Mouse (Mus musculus): ENCODE results near the gene Gfra4. TPM values are rescaled to one million over a fixed set of nuclear protein-coding genes. Genes with fewer than 3 reads are reported as not detected.

Gene Gfra4
- 3.3 and 4.9 TPM in 2 replicates for polyA plus RNA-seq (2016; fragmentation: Nextera tagmentation; extraction: Ambion mirVana)

DNA sequence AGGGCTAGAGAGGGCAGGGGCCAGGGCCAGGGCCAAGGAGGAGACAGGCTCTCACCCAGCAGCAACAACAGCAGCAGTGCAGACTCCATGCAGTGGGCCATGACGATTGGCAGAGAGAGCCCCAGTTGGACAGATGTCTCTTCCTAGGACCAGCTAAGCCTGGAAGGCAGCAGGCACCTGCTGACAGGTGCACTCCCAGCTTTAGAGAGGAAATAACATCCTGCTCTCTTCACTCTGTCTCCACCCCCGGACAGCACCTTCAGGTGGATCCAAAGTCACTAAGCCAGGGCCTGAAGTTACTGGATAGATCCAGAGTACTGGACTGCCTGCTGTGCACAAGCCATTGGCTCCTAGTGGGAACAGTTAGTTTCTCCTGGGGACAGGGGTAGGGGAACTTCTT, at the start of gene Gfra4:
Gene Gfra4 (minus strand): TSS at position 101 of the 400 bp plus-strand sequence.
- no peaks in the 10 kb centered on the region for H3K36me3 ChIP-seq
- H3K27ac ChIP-seq, result no peak within 1 kb of the TSS
- peak; percentile 71 for DNase-seq (ENCODE audit: low spot score)
- peaks cover 64% of the 10 kb centered on the region for H3K27me3 ChIP-seq (ENCODE audit: insufficient read depth, poor library complexity, severe bottlenecking)
- 60% methylated on average over 2 of the region's 2 CpGs for WGBS
- peak within 1 kb of the TSS; percentile 65; the same call in 1 of the 2 replicates for H3K4me3 ChIP-seq
- peaks cover 22% of the 10 kb centered on the region for H3K4me1 ChIP-seq
- no peaks in the 10 kb centered on the region for H3K9me3 ChIP-seq

DNA sequence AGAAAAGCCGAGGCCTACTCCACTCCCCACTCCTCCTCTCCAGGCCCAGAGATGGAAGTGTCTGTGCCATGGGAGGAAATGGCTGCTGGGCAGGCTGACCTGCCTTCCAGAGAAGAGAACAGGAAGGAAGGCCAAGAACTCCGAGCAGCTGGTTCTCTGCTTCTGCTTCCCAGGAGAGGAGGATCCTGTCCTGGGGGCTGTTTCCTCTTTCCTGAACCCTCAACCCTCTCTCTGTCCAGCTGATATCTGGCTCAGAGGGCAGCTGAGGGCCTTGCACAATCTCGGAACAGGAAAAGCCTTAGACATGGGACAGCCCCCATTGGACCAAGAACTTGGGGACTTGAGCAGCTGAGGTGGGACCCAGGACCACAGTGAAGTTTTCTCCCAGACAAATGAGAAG, 48.0 kb upstream of the Gfra4 start:
- WGBS, result 50% methylated on average over 3 of the region's 3 CpGs
- H3K9me3 ChIP-seq, result no peaks in the 10 kb centered on the region
- no peaks in the 10 kb centered on the region for H3K27me3 ChIP-seq (ENCODE audit: insufficient read depth, poor library complexity, severe bottlenecking)
- peaks cover 2% of the 10 kb centered on the region; the same call in 1 of the 2 replicates for H3K4me1 ChIP-seq
- no peaks in the 10 kb centered on the region for H3K36me3 ChIP-seq
- DNase-seq (ENCODE audit: low spot score), result no peak
- H3K27ac ChIP-seq, result peak overlapping the region; percentile 42
- H3K4me3 ChIP-seq, result no peak overlapping the region

DNA sequence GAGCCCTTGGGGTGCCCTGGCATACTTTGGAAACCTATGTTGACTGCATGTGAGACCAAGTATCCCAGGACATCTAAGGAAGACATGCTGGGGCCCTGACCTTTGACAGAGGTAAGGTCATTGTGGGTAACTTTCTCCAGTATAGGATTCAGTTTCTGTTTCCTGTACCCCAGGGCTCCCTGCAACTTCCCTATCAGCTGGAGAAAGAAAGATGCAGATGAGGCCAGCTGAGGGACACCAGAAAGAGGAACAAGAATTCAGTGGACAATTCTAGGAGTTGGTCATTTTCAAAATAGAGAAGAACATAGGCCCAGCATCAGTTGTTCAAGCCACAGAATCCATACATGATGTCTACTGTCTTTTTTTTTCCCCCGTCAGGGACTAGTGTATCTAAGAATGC, 46.7 kb upstream of the Gfra4 start:
- H3K9me3 ChIP-seq, result no peaks in the 10 kb centered on the region
- 59% methylated on average over 1 of the region's 1 CpGs for WGBS
- H3K27me3 ChIP-seq (ENCODE audit: insufficient read depth, poor library complexity, severe bottlenecking), result no peaks in the 10 kb centered on the region
- no peak overlapping the region for H3K4me3 ChIP-seq
- DNase-seq (ENCODE audit: low spot score), result no peak
- no peaks in the 10 kb centered on the region for H3K4me1 ChIP-seq
- H3K36me3 ChIP-seq, result no peaks in the 10 kb centered on the region
- no peak overlapping the region for H3K27ac ChIP-seq

DNA sequence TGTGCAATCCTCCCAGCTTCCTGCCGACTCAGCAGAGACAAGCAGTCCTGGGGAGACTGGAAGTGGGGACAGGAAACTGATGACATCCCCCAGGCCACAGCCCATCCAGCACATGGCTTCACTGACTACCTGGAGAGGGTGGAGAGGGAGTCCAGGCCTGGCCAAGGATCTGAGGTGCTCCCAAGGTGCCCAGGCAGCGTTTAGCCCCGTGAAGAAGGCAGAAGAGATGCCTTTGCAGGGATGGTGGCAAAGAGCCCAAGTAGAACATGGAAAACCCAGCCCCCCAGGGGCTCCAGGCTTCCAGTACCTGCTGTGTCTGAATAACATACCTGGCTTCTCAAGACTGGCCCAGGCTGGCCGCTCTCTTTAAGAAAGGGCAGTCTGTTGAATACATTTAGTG, 45.7 kb upstream of the Gfra4 start:
- Histone ChIP-seq H3K4me1 (no peaks in the 10 kb centered on the region), H3K4me3 (no peak overlapping the region), H3K9me3 (no peaks in the 10 kb centered on the region), H3K27me3 (ENCODE audit: insufficient read depth, poor library complexity, severe bottlenecking) (peaks cover 8% of the 10 kb centered on the region; the same call in 1 of the 2 replicates), H3K36me3 (no peaks in the 10 kb centered on the region), H3K27ac (no peak overlapping the region)
- WGBS, result 83% methylated on average over 4 of the region's 4 CpGs
- DNase-seq (ENCODE audit: low spot score), result no peak

DNA sequence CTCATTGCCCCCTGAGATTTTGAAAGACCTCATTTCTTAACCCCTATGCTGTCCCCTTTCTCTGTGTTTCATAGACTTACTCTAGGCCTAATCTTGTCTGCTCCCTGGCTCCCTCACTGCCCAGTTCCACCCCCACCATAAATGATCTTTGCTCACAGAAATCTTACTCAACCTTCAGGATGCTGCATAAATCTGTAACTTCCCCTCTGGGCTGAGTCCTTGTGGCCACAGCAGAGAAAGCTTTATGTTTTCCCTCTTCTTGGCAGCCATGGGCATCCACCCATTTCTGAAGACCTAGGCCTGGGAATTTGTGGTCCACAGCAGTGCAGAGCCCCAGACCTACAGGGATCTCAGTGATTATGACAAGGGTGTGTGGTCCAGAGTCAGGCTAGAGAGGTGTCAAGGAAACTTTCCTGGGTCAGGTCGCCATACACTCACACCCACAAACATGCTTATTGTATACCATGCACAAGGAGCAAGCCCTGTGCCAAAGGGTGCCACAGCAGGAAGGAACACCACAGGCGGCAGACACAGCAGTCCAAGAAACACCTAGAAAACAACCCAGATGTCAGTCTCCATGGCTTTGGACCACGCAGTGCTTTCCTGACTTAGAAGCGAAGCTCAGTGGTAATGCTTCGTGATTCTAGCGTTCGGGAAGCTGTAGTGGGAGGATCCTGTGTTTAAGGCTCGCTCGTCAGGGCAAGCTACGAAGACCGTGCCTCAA, 43.9 kb upstream of the Gfra4 start, which contains the start of gene Siglec1:
Gene Siglec1 (minus strand): TSS at position 99 of the 724 bp plus-strand sequence.
- Histone ChIP-seq H3K27me3 (ENCODE audit: insufficient read depth, poor library complexity, severe bottlenecking) (peaks cover 15% of the 10 kb centered on the region), H3K4me1 (no peaks in the 10 kb centered on the region), H3K9me3 (no peaks in the 10 kb centered on the region), H3K4me3 (no peak within 1 kb of the TSS), H3K27ac (no peak within 1 kb of the TSS), H3K36me3 (no peaks in the 10 kb centered on the region)
- DNase-seq (ENCODE audit: low spot score), result no peak
- WGBS, result 86% methylated on average over 11 of the region's 11 CpGs

DNA sequence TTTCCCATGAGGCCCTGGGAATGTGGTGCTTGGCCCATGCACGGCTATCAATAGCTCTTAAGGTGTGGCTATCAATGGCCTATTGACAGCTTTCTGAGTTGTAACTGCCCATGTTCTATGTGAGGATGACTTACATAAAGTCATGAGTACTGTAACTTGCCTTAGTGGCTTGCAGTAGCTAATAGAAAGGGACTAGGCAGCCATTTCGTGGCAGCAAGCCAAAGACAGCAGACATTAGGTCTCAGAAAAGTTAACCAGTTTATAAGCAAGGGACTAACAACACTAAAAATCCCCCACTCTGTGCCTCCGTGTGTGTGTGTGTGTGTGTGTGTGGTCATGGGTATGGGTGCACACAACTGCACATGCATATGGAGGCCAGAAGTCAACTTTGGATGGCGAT, 41.3 kb upstream of the Gfra4 start:
- no peak overlapping the region for H3K4me3 ChIP-seq
- peaks cover 27% of the 10 kb centered on the region for H3K27me3 ChIP-seq (ENCODE audit: insufficient read depth, poor library complexity, severe bottlenecking)
- no peak overlapping the region for H3K27ac ChIP-seq
- H3K36me3 ChIP-seq, result no peaks in the 10 kb centered on the region
- 74% methylated on average over 4 of the region's 4 CpGs for WGBS
- no peak for DNase-seq (ENCODE audit: low spot score)
- no peaks in the 10 kb centered on the region for H3K9me3 ChIP-seq
- H3K4me1 ChIP-seq, result 0 out of 2 replicates have a peak, but pooled peaks cover 3% of the 10 kb centered on the region

DNA sequence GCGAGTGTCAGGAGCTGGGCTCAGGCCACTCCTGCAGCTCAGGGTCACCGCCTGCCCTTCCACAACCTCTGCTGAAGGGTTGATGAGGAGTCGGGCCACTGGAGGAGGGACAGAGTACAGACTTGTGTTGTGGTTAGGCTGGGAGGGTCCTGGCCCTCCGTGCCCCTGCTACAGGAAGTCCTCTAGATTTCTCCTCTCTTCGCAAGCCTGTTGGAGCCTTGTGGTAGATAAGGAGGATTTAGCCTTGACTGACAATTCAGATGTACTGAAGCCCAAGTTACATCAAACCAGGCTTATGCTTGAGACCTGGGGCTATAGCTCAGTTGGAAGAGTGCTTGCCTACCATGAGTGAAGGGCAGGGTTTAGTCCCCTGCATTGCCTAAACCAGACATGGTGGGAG, 37.6 kb upstream of the Gfra4 start:
- no peak overlapping the region for H3K4me3 ChIP-seq
- peaks cover 10% of the 10 kb centered on the region; the same call in 1 of the 2 replicates for H3K4me1 ChIP-seq
- H3K9me3 ChIP-seq, result no peaks in the 10 kb centered on the region
- no peak for DNase-seq (ENCODE audit: low spot score)
- WGBS, result 57% methylated on average over 5 of the region's 5 CpGs
- no peak overlapping the region for H3K27ac ChIP-seq
- no peaks in the 10 kb centered on the region for H3K36me3 ChIP-seq
- peaks cover 51% of the 10 kb centered on the region for H3K27me3 ChIP-seq (ENCODE audit: insufficient read depth, poor library complexity, severe bottlenecking)

DNA sequence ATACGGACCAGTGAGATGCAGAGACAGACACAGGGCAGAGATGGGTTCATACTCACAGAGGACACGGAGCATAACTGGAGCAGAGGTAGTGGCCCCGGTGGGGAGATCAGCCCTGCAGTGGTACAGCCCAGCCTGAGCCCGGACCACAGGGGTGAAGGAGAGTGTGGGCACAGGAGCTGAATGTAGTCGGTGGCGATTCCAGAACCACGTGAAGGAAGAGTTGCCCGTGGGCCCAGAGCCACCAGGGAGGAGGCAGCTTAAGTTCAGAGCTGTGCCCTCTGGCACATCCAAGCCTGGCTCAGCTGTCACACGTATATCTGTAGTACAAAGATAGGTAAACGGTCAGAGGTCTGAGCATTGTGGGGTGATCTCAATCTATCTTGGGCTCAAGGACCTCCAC, 29.6 kb upstream of the Gfra4 start:
- no peak for DNase-seq (ENCODE audit: low spot score)
- H3K27ac ChIP-seq, result no peak overlapping the region
- WGBS, result 83% methylated on average over 10 of the region's 10 CpGs
- no peaks in the 10 kb centered on the region for H3K9me3 ChIP-seq
- no peaks in the 10 kb centered on the region for H3K36me3 ChIP-seq
- peaks cover 57% of the 10 kb centered on the region for H3K27me3 ChIP-seq (ENCODE audit: insufficient read depth, poor library complexity, severe bottlenecking)
- no peak overlapping the region for H3K4me3 ChIP-seq
- peaks cover 7% of the 10 kb centered on the region; the same call in 1 of the 2 replicates for H3K4me1 ChIP-seq

DNA sequence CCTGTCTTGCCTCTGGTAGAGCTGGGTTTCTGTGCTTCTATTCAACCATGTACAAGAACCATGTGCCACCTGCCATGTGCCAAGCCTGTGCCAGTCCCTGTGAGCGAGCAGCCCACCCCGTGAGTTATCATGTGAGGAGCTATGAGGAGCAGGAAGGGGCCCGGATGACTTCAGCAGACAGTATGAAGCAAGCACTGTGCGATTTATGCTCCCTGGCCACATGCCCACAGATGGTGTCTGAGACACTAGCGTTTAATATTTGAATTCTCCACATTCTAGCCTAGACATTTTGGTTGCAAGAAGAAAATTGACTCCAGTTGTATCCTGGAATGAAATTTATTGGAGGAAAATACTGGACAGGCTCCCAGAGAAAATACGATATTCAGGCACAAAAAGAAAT, 24.6 kb upstream of the Gfra4 start:
- WGBS, result 77% methylated on average over 6 of the region's 6 CpGs
- no peak for DNase-seq (ENCODE audit: low spot score)
- no peak overlapping the region for H3K4me3 ChIP-seq
- H3K9me3 ChIP-seq, result no peaks in the 10 kb centered on the region
- H3K27ac ChIP-seq, result no peak overlapping the region
- H3K27me3 ChIP-seq (ENCODE audit: insufficient read depth, poor library complexity, severe bottlenecking), result peaks cover 60% of the 10 kb centered on the region
- H3K4me1 ChIP-seq, result peaks cover 12% of the 10 kb centered on the region
- no peaks in the 10 kb centered on the region for H3K36me3 ChIP-seq

DNA sequence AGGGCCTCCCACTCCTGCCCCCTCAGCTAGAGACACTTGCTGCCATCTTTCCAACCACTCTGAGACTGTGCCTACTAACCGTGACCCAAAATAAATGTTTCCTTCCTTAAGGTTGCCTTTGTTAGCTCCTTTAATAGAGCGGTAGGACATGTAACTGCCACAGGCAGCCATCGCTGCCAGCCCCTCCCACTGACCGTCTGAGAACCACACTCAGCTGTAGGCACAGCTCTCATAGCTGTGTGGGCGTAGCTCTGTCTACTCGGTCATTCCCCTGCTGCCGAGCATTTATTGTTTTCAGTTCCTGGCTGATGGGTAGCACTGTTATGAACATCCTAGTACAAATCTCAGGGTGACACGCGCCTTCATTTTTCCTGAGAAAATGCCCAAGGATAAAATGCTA, 23.5 kb upstream of the Gfra4 start:
- Histone ChIP-seq H3K36me3 (no peaks in the 10 kb centered on the region), H3K9me3 (no peaks in the 10 kb centered on the region), H3K4me1 (peaks cover 23% of the 10 kb centered on the region), H3K27me3 (ENCODE audit: insufficient read depth, poor library complexity, severe bottlenecking) (peaks cover 66% of the 10 kb centered on the region), H3K27ac (no peak overlapping the region), H3K4me3 (no peak overlapping the region)
- 68% methylated on average over 9 of the region's 9 CpGs for WGBS
- DNase-seq (ENCODE audit: low spot score), result no peak

DNA sequence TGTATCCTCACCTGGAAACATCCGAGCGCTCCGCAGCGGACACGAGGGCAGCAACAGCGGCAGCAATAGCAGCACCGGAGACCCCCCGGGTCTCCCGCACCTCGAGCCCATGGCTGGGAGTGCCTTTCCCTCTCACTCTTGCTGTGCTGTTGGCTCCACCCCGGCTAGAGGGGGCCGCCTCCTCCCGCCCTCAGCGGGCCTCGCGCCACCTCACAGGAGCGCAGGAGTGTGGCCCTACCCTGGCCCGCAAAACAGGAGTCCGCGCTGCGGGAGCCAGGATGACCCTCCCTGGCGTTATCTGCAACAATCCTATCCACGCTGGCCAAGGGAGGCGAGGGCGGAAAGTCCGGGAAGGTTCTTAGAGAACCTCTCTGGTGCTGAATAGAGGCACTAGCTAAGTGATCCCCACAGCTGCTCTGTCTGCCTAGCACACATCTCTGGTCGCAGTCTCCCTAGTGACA, 20.5 kb upstream of the Gfra4 start, which contains the start of gene Adam33:
Gene Adam33 (minus strand): TSS at position 411 of the 461 bp plus-strand sequence.
- no peaks in the 10 kb centered on the region for H3K36me3 ChIP-seq
- peaks cover 41% of the 10 kb centered on the region for H3K4me1 ChIP-seq
- H3K9me3 ChIP-seq, result no peaks in the 10 kb centered on the region
- WGBS, result under 1% methylated on average over 27 of the region's 27 CpGs
- peak within 1 kb of the TSS; percentile 50 for H3K4me3 ChIP-seq
- H3K27ac ChIP-seq, result peak within 1 kb of the TSS; percentile 59
- no peak for DNase-seq (ENCODE audit: low spot score)
- H3K27me3 ChIP-seq (ENCODE audit: insufficient read depth, poor library complexity, severe bottlenecking), result peaks cover 65% of the 10 kb centered on the region

DNA sequence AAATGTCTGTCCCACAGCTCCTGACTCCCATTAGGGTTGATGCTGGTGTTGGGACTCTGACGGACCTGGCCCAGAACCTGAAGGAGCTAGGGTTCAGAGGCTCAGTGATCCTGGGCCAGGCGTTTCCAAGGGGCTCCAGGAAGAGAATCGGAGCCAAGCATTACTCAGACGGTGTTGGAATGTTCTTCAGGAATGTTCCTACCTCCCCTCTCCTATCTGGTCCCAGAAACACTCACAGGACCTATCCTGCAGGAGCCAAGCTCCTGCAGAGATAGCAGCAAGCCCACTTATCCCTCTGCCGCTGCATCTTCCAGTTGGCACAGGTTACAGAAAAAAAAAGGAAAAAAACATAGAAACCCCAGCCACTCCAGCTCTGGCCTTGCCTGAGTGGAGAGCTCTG, 18.7 kb upstream of the Gfra4 start:
- Histone ChIP-seq H3K9me3 (no peaks in the 10 kb centered on the region), H3K36me3 (no peaks in the 10 kb centered on the region), H3K4me1 (peaks cover 42% of the 10 kb centered on the region), H3K4me3 (no peak overlapping the region; the same call in 1 of the 2 replicates), H3K27me3 (ENCODE audit: insufficient read depth, poor library complexity, severe bottlenecking) (peaks cover 81% of the 10 kb centered on the region), H3K27ac (peak overlapping the region; percentile 68)
- DNase-seq (ENCODE audit: low spot score), result no peak
- 26% methylated on average over 5 of the region's 5 CpGs for WGBS

DNA sequence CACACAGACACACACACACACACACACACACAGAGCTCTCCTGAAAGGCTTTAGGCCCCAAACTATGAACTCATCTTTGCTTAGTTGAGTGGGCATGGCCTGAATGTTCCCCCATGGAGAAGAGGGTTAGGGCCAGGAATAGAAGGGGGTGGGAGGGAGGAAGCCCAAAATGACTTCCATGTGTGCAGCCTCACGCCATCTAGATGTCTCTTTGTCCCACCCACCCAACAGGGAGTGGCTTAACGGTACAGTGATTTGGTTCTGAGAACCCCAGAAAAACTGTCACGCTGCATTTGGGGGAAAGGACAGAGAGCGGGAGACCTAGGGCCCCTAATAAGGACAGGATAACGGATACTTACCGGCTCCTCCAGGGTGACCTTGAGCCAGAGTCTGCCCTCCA, 17.9 kb upstream of the Gfra4 start:
- no peaks in the 10 kb centered on the region for H3K36me3 ChIP-seq
- H3K27me3 ChIP-seq (ENCODE audit: insufficient read depth, poor library complexity, severe bottlenecking), result peaks cover 83% of the 10 kb centered on the region
- peaks cover 50% of the 10 kb centered on the region for H3K4me1 ChIP-seq
- 53% methylated on average over 6 of the region's 6 CpGs for WGBS
- DNase-seq (ENCODE audit: low spot score), result no peak
- H3K27ac ChIP-seq, result peak overlapping the region; percentile 68
- H3K9me3 ChIP-seq, result no peaks in the 10 kb centered on the region
- H3K4me3 ChIP-seq, result no peak overlapping the region
